Mouse (Mus musculus) liver, postnatal 0 days (tissue): ENCODE data around the gene Cited4.

Source experiments
- CTCF ChIP-seq: sonication (generic); IDR thresholded peaks from 2 replicates; pipeline ENCODE4 v1.5.1; 2016; ENCODE audit warnings: antibody characterized with exemption, low read depth
- EP300 ChIP-seq: IDR thresholded peaks from 2 replicates; pipeline ENCODE4 v1.6.1; 2016; ENCODE audit warnings: antibody characterized with exemption, low read depth, mild to moderate bottlenecking

GRCm38 (mm10) chr4:120712236-120712635 is 45.9 kb downstream of the Cited4 start:
- TF ChIP-seq EP300 (no peak), CTCF (no peak)
